Mouse (Mus musculus) E14TG2a.4 (cell line): ENCODE results near the gene Olfr551.

Experiments used
- CTCF ChIP-seq: conservative IDR thresholded peaks from 2 replicates; pipeline ENCODE4 v1.5.1; 2014; ENCODE audit warnings: low read length
- POU5F1 ChIP-seq: IDR thresholded peaks from 2 replicates; pipeline ENCODE4 v1.6.1; 2014; ENCODE audit warnings: low read length, borderline replicate concordance

DNA sequence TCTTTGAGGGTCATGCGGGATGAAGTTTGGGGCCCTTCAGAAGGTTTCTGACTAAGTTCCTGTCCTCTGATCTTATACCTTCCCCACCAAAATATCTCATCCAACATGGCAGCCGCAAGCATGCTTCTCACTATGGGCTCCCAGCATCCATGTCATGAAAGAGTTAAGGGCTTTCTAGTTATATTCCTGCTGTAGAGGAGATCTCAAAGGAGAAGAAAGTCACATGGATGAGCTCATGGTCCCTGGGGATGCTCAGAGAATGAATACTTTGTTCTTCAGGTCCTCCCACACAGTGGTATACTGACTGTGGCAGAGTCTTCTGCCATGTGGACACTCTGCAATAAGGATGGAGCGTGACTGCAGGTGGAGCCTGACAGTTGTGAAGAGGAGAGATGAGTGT lies 42.1 kb downstream of the Olfr551 start, which contains the start of gene Olfr549:
- no peak for TF ChIP-seq CTCF
- TF ChIP-seq POU5F1, result no peak
